Mouse (Mus musculus): ENCODE data around the gene Kl. TPM values are rescaled to one million over a fixed set of nuclear protein-coding genes. Genes with fewer than 3 reads are reported as not detected.

The Kl gene
- total RNA-seq (2021), result under 1 TPM; 0.32 to 0.51 TPM
- long read RNA-seq, experiment 1, result 0 reads
- long read RNA-seq, experiment 2, result 0 reads

GRCm38 (mm10) chr5:150952328-150952668, at the start of gene Kl:
Gene Kl (plus strand): TSS chr5:150952607.
- intact Hi-C loops (cut with DNase I), result no loop called here
- DNase-seq, result no peak

- intact Hi-C loops (cut with DNase I), result no loop called here
- DNase-seq, result no peak
Measured at GRCm38 (mm10) chr5:150906053-150907040, 46.1 kb upstream of the Kl start.

- DNase-seq, result no peak
- intact Hi-C loops (cut with DNase I), result no loop called here
Measured at GRCm38 (mm10) chr5:150912156-150912555, 40.3 kb upstream of the Kl start.

- DNase-seq, result no peak
- intact Hi-C loops (cut with DNase I), result no loop called here
Measured at GRCm38 (mm10) chr5:150912656-150913055, 39.8 kb upstream of the Kl start.

- DNase-seq, result peak in 1 of 2 experiments; percentile 7
- intact Hi-C loops (cut with DNase I), result no loop called here
Measured at GRCm38 (mm10) chr5:150915080-150916055, 37.0 kb upstream of the Kl start.

GRCm38 (mm10) chr5:150917131-150917858, 35.1 kb upstream of the Kl start:
- DNase-seq, result no peak
- intact Hi-C loops (cut with DNase I), result no loop called here

- intact Hi-C loops (cut with DNase I), result no loop called here
Measured at GRCm38 (mm10) chr5:150918599-150918998, 33.8 kb upstream of the Kl start.

GRCm38 (mm10) chr5:150919269-150919668, 33.1 kb upstream of the Kl start:
- intact Hi-C loops (cut with DNase I), result no loop called here
- DNase-seq, result no peak

More at GRCm38 (mm10) chr5:150918599-150918998, 33.8 kb upstream of the Kl start:
- no peak for DNase-seq

- intact Hi-C loops (cut with DNase I), result no loop called here
- no peak for DNase-seq
Measured at GRCm38 (mm10) chr5:150919961-150920360, 32.4 kb upstream of the Kl start.

- intact Hi-C loops (cut with DNase I), result no loop called here
- no peak for DNase-seq
Measured at GRCm38 (mm10) chr5:150929406-150929805, 23.0 kb upstream of the Kl start.

- DNase-seq, result no peak
- intact Hi-C loops (cut with DNase I), result no loop called here
Measured at GRCm38 (mm10) chr5:150932596-150932995, 19.8 kb upstream of the Kl start.

GRCm38 (mm10) chr5:150936213-150936612, 16.2 kb upstream of the Kl start:
- intact Hi-C loops (cut with DNase I), result no loop called here
- DNase-seq, result no peak

- intact Hi-C loops (cut with DNase I), result no loop called here
- no peak for DNase-seq
Measured at GRCm38 (mm10) chr5:150936807-150937206, 15.6 kb upstream of the Kl start.

- intact Hi-C loops (cut with DNase I), result no loop called here
- no peak for DNase-seq
Measured at GRCm38 (mm10) chr5:150937501-150937900, 14.9 kb upstream of the Kl start.

- DNase-seq, result no peak
- intact Hi-C loops (cut with DNase I), result no loop called here
Measured at GRCm38 (mm10) chr5:150945576-150945975, 6.8 kb upstream of the Kl start.

- intact Hi-C loops (cut with DNase I), result no loop called here
- DNase-seq, result no peak
Measured at GRCm38 (mm10) chr5:150949131-150949530, 3.3 kb upstream of the Kl start.

- no peak for DNase-seq
- intact Hi-C loops (cut with DNase I), result no loop called here
Measured at GRCm38 (mm10) chr5:150951325-150951724, 1.1 kb upstream of the Kl start.

- no peak for DNase-seq
- intact Hi-C loops (cut with DNase I), result no loop called here
Measured at GRCm38 (mm10) chr5:150952669-150953521, 488 bp downstream of the Kl start.

- no peak for DNase-seq
- intact Hi-C loops (cut with DNase I), result no loop called here
Measured at GRCm38 (mm10) chr5:150954791-150955190, 2.4 kb downstream of the Kl start.
